Mouse (Mus musculus): ENCODE results near the gene Lcn4. TPM values are rescaled to one million over a fixed set of nuclear protein-coding genes. Genes with fewer than 3 reads are reported as not detected.

Lcn4 gene
- total RNA-seq, 2 experiments from 2014 or later = not detected

- no peak for DNase-seq
These were observed 36.2 kb downstream of the Lcn4 start for GRCm38 (mm10) chr2:26634629-26635488.

- no peak for DNase-seq
These were observed 37.0 kb downstream of the Lcn4 start for GRCm38 (mm10) chr2:26633953-26634530.

- DNase-seq = no peak
These were observed 38.3 kb downstream of the Lcn4 start for GRCm38 (mm10) chr2:26632541-26633395.

GRCm38 (mm10) chr2:26628792-26629437 lies 42.2 kb downstream of the Lcn4 start:
- no peak for DNase-seq

- peak; percentile 71 for DNase-seq
These were observed 43.0 kb downstream of the Lcn4 start, which contains the start of gene Fam69b for GRCm38 (mm10) chr2:26627921-26628739. TSS of gene Fam69b (plus strand) at chr2:26628457.

- DNase-seq = no peak
These were observed 45.0 kb downstream of the Lcn4 start for GRCm38 (mm10) chr2:26626081-26626480.

- DNase-seq = no peak
These were observed 45.7 kb downstream of the Lcn4 start for GRCm38 (mm10) chr2:26625419-26625818.

GRCm38 (mm10) chr2:26622984-26623383 lies 48.1 kb downstream of the Lcn4 start:
- no peak for DNase-seq

GRCm38 (mm10) chr2:26621246-26621645 lies 49.8 kb downstream of the Lcn4 start:
- no peak for DNase-seq

GRCm38 (mm10) chr2:26617928-26618327 lies 53.2 kb downstream of the Lcn4 start:
- no peak for DNase-seq

Other genes with a start within 250 kb of the Lcn4 start
- gene Sec16a, start 226.1 kb downstream of the Lcn4 start, total RNA-seq (2021) = 10 to 100 TPM; 26.3 to 36.5 TPM
- 10 to 100 TPM; 22.5 to 33.5 TPM for gene Notch1, start 154.6 kb downstream of the Lcn4 start, total RNA-seq (2021)
- 100 to 1,000 TPM; 104 to 147 TPM for gene Egfl7, start 91.3 kb downstream of the Lcn4 start, total RNA-seq (2021)
- under 1 TPM in 1 of 2 experiments, not detected in 1; 0.40 TPM for gene Gm20532, start 84.6 kb downstream of the Lcn4 start, total RNA-seq (2021)
- 1 to 10 TPM; 9.3 to 9.4 TPM for gene Agpat2, start 66.9 kb downstream of the Lcn4 start, total RNA-seq (2021)
- gene Fam69b, start 42.8 kb downstream of the Lcn4 start, total RNA-seq (2021) = 1 to 10 TPM; 2.9 to 3.4 TPM
- gene Abo, start 193.7 kb upstream of the Lcn4 start, total RNA-seq (2021) = not detected
- gene Surf6, start 231.6 kb upstream of the Lcn4 start, total RNA-seq (2021) = 10 to 100 TPM; 12.9 to 14.7 TPM
- gene Med22, start 239.4 kb upstream of the Lcn4 start, total RNA-seq (2021) = 10 to 100 TPM; 21.9 to 22.8 TPM
- gene Rpl7a, start 239.5 kb upstream of the Lcn4 start, total RNA-seq (2021) = 100 to 1,000 TPM; 415 to 419 TPM
- 10 to 100 TPM; 14.0 to 15.4 TPM for gene Surf2, start 245.1 kb upstream of the Lcn4 start, total RNA-seq (2021)
- 10 to 100 TPM; 33.3 to 37.6 TPM for gene Surf1, start 245.2 kb upstream of the Lcn4 start, total RNA-seq (2021)

Data from gastrocnemius, postnatal 10 days (tissue).